8 mouse cellular contexts compared by ENCODE assay signal in genomic region chr10:86819649-86820165, GRCm38 (mm10). TPM values are rescaled to one million over a fixed set of nuclear protein-coding genes. Genes with fewer than 3 reads are reported as not detected.
DNase-seq lines count a peak whose midpoint lies in the region; ATAC-seq lines count a peak whose summit lies in the region.
"Had no signal": no experiment of that assay in that cellular context is flagged by ENCODE, and none has a peak within 500 bp of the region (broad histone marks: within the 10 kb centered on the region; RNA-seq: fewer than 3 reads in every experiment).

No protein-coding gene starts in this region.

- DNase-seq in ZHBTc4 (ENCODE audit: low read depth, low spot score): peak; percentile 50
- peak; percentile 55 for DNase-seq in embryo, embryonic 10 days (ENCODE audit: low spot score)
- DNase-seq in skeletal muscle tissue, adult 2 months (ENCODE audit: low read depth, low spot score): peak; percentile 25
- no peak for DNase-seq in natural killer cell, adult 2 months (ENCODE audit: low spot score in 2 of 2)
- no peak for DNase-seq in cerebellum, postnatal 36 days

- WGBS in heart, embryonic 13.5 days: 38% methylated on average over 8 of the region's 8 CpGs
- 42% methylated on average over 8 of the region's 8 CpGs for WGBS in limb, embryonic 12.5 days

- 0 out of 2 replicates have a peak overlapping the region, but pooled peaks have one; percentile 2 for H3K4me2 ChIP-seq in heart, embryonic 13.5 days
- H3K4me2 ChIP-seq in limb, embryonic 12.5 days: no peak overlapping the region

- no peak overlapping the region for H3K4me3 ChIP-seq in heart, embryonic 13.5 days
- no peak overlapping the region for H3K4me3 ChIP-seq in limb, embryonic 12.5 days (replicated peaks)

- no peaks in the 10 kb centered on the region for H3K27me3 ChIP-seq in heart, embryonic 13.5 days (replicated peaks)
- 0 out of 2 replicates have a peak, but pooled peaks cover 4% of the 10 kb centered on the region for H3K27me3 ChIP-seq in limb, embryonic 12.5 days

- H3K4me1 ChIP-seq in heart, embryonic 13.5 days: peaks cover 36% of the 10 kb centered on the region
- peaks cover 24% of the 10 kb centered on the region for H3K4me1 ChIP-seq in limb, embryonic 12.5 days (replicated peaks)

- no peaks in the 10 kb centered on the region for H3K9me3 ChIP-seq in heart, embryonic 13.5 days
- H3K9me3 ChIP-seq in limb, embryonic 12.5 days: no peaks in the 10 kb centered on the region

- H3K27ac ChIP-seq in heart, embryonic 13.5 days (replicated peaks): peak overlapping the region; percentile 77
- H3K27ac ChIP-seq in limb, embryonic 12.5 days: peak overlapping the region; percentile 23; the same call in 1 of the 2 replicates
- H3K27ac ChIP-seq: liver, embryonic 14.5 days had no signal

- 0 out of 2 replicates have a peak overlapping the region, but pooled peaks have one; percentile 8 for H3K9ac ChIP-seq in heart, embryonic 13.5 days
- H3K9ac ChIP-seq in limb, embryonic 12.5 days (replicated peaks): no peak overlapping the region
- H3K9ac ChIP-seq: liver, embryonic 14.5 days had no signal

- no peak for ATAC-seq in heart, embryonic 13.5 days (ENCODE audit: extremely low read depth, insufficient number of reproducible peaks, low FRiP score, low TSS enrichment)
- ATAC-seq in limb, embryonic 12.5 days (ENCODE audit: insufficient number of reproducible peaks, insufficient read depth, low FRiP score, low TSS enrichment, low read depth): no peak

- peaks cover 56% of the 10 kb centered on the region for H3K36me3 ChIP-seq in heart, embryonic 13.5 days
- no peaks in the 10 kb centered on the region for H3K36me3 ChIP-seq in limb, embryonic 12.5 days

RNA-seq across cellular contexts. Expression of gene Nt5dc3, which starts 40.9 kb away (rescaled TPM):
- 1.9 and 2.1 TPM in 2 replicates for polyA plus RNA-seq in heart, embryonic 13.5 days (2015; fragmentation: Nextera tagmentation; extraction: Ambion mirVana)
- polyA plus RNA-seq in limb, embryonic 12.5 days (2016; fragmentation: Nextera tagmentation; extraction: Ambion mirVana): 0.94 and 1.0 TPM in 2 replicates

RNA-seq across cellular contexts. Expression of gene Gm49358, which starts 55.9 kb away (rescaled TPM):
- not detected in 2 replicates for polyA plus RNA-seq in heart, embryonic 13.5 days (2015; fragmentation: Nextera tagmentation; extraction: Ambion mirVana)
- not detected in 2 replicates for polyA plus RNA-seq in limb, embryonic 12.5 days (2016; fragmentation: Nextera tagmentation; extraction: Ambion mirVana)
- polyA plus RNA-seq: liver, embryonic 14.5 days had no signal

Comparison
In these comparisons a context has a peak if more than half of its experiments do, and no peak if none do; other contexts are left out.
1. DNase-seq: peak in ZHBTc4 (single experiment), embryo, embryonic 10 days (single experiment) and skeletal muscle tissue, adult 2 months (single experiment); none in natural killer cell, adult 2 months (0 of 2) and cerebellum, postnatal 36 days (0 of 2).